Mouse (Mus musculus) hindbrain, embryonic 15.5 days (tissue): ENCODE results near the gene Zscan2. TPM values are rescaled to one million over a fixed set of nuclear protein-coding genes. Genes with fewer than 3 reads are reported as not detected.

Source experiments
- ATAC-seq: fragments of 200-750 bp; cut with Nextera tagmentation; 2 replicates; pipeline ENCODE4 v1.8.0; 2017; ENCODE audit warnings: low read depth, moderate number of reproducible peaks, moderate TSS enrichment; ENCODE audit not compliant: low FRiP score
- H3K27ac ChIP-seq: fragments of 300-500 bp; sonication (generic); replicated peaks from 2 replicates; pipeline ENCODE4 v1.5.1; 2015; ENCODE audit warnings: mild to moderate bottlenecking, inconsistent platforms
- H3K27me3 ChIP-seq: fragments of 300-500 bp; sonication (generic); 2 replicates; pipeline ENCODE4 v1.6.1; 2015; ENCODE audit warnings: control low read depth, inconsistent platforms
- H3K36me3 ChIP-seq: fragments of 300-500 bp; sonication (generic); 2 replicates; pipeline ENCODE4 v1.6.1; 2015; ENCODE audit warnings: control low read depth, inconsistent platforms
- H3K4me1 ChIP-seq: fragments of 300-500 bp; sonication (generic); replicated peaks from 2 replicates; pipeline ENCODE4 v1.6.1; 2015; ENCODE audit warnings: control low read depth, inconsistent platforms
- H3K4me2 ChIP-seq: fragments of 300-500 bp; sonication (generic); 2 replicates; pipeline ENCODE4 v1.6.1; 2015; ENCODE audit warnings: moderate library complexity, mild to moderate bottlenecking, inconsistent platforms
- H3K4me3 ChIP-seq: fragments of 300-500 bp; sonication (generic); 2 replicates; pipeline ENCODE4 v1.5.1; 2015; ENCODE audit warnings: mild to moderate bottlenecking, inconsistent platforms
- H3K9ac ChIP-seq: fragments of 300-500 bp; sonication (generic); 2 replicates; pipeline ENCODE4 v1.6.1; 2015; ENCODE audit warnings: inconsistent platforms
- H3K9me3 ChIP-seq: fragments of 300-500 bp; sonication (generic); 2 replicates; pipeline ENCODE4 v1.6.1; 2016; ENCODE audit warnings: control low read depth, inconsistent platforms
- WGBS: fragments of 180-500 bp; shearing (Covaris S2); methylation state at CpG from one replicate; pipeline ENCODE4 v1.1.7; 2015; 5-methylcytosine and 5-hydroxymethylcytosine counted together
- polyA plus RNA-seq: library from polyadenylated mRNA; unstranded; fragments of >200 nt; fragmentation: Nextera tagmentation; extraction: Ambion mirVana; gene quantifications from 2 replicates; pipeline ENCODE4 v1.2.1, GENCODE M21; 2015

Zscan2 gene
- polyA plus RNA-seq, 1 experiment from 2014 or later = 4.4 TPM

DNA sequence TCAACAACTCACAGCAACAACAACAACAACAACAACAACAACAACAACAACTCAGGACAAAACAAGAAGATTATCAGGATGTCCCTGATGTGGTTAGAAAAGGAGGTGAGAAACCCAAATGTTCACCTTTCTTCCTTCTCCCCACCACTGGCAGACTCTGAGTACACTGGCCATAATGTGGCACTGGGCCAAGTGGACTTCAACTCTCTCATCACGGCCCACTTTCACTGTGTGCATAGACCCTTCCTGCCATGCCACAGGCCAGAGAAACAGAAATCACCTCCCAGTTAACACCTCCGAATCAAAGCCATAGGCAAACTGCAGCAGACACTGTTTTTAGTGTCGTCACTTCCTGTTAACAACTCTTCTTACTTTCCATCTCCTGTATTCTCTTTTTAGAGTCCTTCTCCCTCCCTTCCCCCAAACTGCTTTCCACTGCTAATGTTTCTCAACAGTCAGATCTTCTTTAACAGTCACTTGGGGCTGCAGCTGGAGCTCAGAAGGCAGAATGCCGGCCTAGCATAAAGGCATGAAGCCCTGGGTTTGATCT, 57.3 kb downstream of the Zscan2 start:
- H3K4me3 ChIP-seq = no peak overlapping the region
- 83% methylated on average over 4 of the region's 4 CpGs for WGBS
- H3K27ac ChIP-seq = no peak overlapping the region
- H3K4me2 ChIP-seq = no peak overlapping the region
- H3K4me1 ChIP-seq = no peaks in the 10 kb centered on the region
- ATAC-seq = no peak
- no peaks in the 10 kb centered on the region for H3K27me3 ChIP-seq
- H3K9me3 ChIP-seq = no peaks in the 10 kb centered on the region
- no peak overlapping the region for H3K9ac ChIP-seq
- H3K36me3 ChIP-seq = peaks cover 54% of the 10 kb centered on the region

DNA sequence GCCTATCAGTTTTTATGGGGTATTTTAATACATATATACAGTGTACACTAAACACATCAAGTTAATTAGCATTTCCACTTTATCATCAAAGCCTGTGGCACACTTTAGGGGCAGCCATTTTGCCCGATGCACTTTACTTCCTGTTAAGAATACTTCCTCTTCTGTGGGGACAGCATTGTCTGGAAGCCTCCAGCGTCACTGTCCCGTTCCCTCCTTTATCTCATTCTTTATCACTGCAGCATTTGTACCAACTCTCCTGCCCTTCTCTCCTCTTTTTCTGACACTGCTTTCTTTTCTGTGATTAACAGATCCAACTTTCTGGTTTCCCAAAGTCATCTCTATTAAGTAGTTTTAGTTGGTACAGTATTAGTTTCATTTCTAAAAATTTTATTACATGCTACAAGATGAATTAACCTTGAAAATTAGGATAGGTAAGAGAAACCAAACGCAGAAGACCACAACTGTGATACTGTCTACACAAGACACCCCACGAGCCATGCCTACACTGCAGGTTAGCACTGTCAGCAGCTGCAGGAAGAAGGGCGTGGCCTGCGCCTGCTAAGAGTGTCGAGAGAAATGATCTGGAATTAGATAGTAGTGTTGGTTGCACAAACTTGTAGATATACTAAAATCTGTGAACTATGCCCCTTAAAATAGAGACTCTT, 58.4 kb downstream of the Zscan2 start:
- Histone ChIP-seq H3K9me3 (no peaks in the 10 kb centered on the region), H3K4me3 (no peak overlapping the region), H3K4me1 (no peaks in the 10 kb centered on the region), H3K27me3 (no peaks in the 10 kb centered on the region), H3K4me2 (no peak overlapping the region), H3K9ac (no peak overlapping the region), H3K27ac (no peak overlapping the region), H3K36me3 (peaks cover 46% of the 10 kb centered on the region)
- no peak for ATAC-seq
- WGBS = 91% methylated on average over 8 of the region's 8 CpGs

DNA sequence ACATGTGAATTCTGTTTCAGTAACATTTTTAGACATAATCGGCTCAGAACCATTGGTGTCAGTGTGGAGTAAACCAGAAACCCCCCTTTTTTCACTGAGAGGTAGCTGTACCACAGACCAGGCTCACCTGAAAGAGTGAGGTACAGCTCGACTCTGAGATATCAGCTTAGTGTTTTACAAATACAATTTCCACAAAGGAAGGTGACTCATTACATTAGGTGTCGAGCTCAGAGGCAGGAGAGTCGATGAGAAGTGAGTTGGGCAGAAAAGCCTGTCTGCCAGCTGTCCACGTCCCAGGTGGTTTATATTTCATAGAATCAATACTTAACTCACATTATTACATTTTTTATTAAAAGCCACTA, 58.9 kb downstream of the Zscan2 start:
- ATAC-seq = no peak
- no peaks in the 10 kb centered on the region for H3K9me3 ChIP-seq
- H3K4me1 ChIP-seq = no peaks in the 10 kb centered on the region
- H3K4me3 ChIP-seq = no peak overlapping the region
- no peak overlapping the region for H3K4me2 ChIP-seq
- H3K9ac ChIP-seq = no peak overlapping the region
- no peaks in the 10 kb centered on the region for H3K27me3 ChIP-seq
- 91% methylated on average over 5 of the region's 5 CpGs for WGBS
- no peak overlapping the region for H3K27ac ChIP-seq
- peaks cover 47% of the 10 kb centered on the region for H3K36me3 ChIP-seq

DNA sequence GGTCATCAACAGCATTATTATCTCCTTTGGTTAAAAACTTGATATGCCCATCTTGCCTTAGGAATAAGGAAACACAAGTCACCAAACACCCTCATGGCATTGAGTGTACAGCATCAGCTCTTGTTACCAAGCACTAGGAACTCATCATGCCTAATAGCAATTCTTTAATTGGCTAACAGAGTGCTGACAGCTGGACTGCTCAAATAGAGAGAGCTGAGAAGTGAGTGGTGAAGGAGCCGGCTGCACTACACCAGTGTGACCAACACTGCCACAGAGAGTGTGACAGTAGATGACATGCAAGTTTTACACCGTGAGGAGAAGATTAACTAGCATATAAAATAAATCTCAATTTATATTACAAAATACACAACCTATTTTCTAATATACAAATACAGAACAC, 62.4 kb downstream of the Zscan2 start:
- Histone ChIP-seq H3K9ac (no peak overlapping the region), H3K4me1 (no peaks in the 10 kb centered on the region), H3K27ac (no peak overlapping the region), H3K4me2 (no peak overlapping the region), H3K36me3 (peaks cover 52% of the 10 kb centered on the region), H3K9me3 (no peaks in the 10 kb centered on the region), H3K4me3 (no peak overlapping the region), H3K27me3 (no peaks in the 10 kb centered on the region)
- WGBS = 91% methylated on average over 2 of the region's 2 CpGs
- ATAC-seq = no peak

Other genes starting within 250 kb of the Zscan2 start
- gene Crtc3, start 172.0 kb upstream of the Zscan2 start, polyA plus RNA-seq = 16.7 and 17.7 TPM in 2 replicates
- 20.2 and 22.7 TPM in 2 replicates for gene Iqgap1, start 34.9 kb upstream of the Zscan2 start, polyA plus RNA-seq
- 36.2 and 39.8 TPM in 2 replicates for gene Wdr73, start 40.3 kb downstream of the Zscan2 start, polyA plus RNA-seq
- 8.3 and 10.2 TPM in 2 replicates for gene Nmb, start 44.2 kb downstream of the Zscan2 start, polyA plus RNA-seq
- gene Sec11a, start 86.9 kb downstream of the Zscan2 start, polyA plus RNA-seq = 138 and 163 TPM in 2 replicates
- 10.4 and 10.5 TPM in 2 replicates for gene Zfp592, start 132.8 kb downstream of the Zscan2 start, polyA plus RNA-seq
- gene Alpk3, start 196.7 kb downstream of the Zscan2 start, polyA plus RNA-seq = 0.17 and 0.18 TPM in 2 replicates